Mouse (Mus musculus) limb, embryonic 14.5 days (tissue): ENCODE results near the gene B430218F22Rik. TPM values are rescaled to one million over a fixed set of nuclear protein-coding genes. Genes with fewer than 3 reads are reported as not detected.
"Not testable (repeated sequence)": the region's sequence is repeated elsewhere in the genome, so short reads cannot be mapped to it uniquely, and the experiment has no call there.

Source experiments
- ATAC-seq: fragments of 200-750 bp; cut with Nextera tagmentation; 2 replicates; pipeline ENCODE4 v1.8.0; 2017; ENCODE audit warnings: low read depth, moderate number of reproducible peaks, moderate TSS enrichment; ENCODE audit not compliant: low FRiP score
- DNase-seq: peaks from one replicate; pipeline ENCODE4 v3.0.0-alpha.2; 2015; ENCODE audit warnings: low spot score
- H3K27ac ChIP-seq: fragments of 300-500 bp; sonication (generic); replicated peaks from 2 replicates; pipeline ENCODE4 v1.5.1; 2014; ENCODE audit warnings: low read depth, mild to moderate bottlenecking, low read length, moderate library complexity, mixed read lengths
- H3K27me3 ChIP-seq: fragments of 300-500 bp; sonication (generic); 2 replicates; pipeline ENCODE4 v1.6.1; 2014; ENCODE audit warnings: low read length, mixed read lengths; ENCODE audit not compliant: control insufficient read depth, insufficient read depth
- H3K36me3 ChIP-seq: fragments of 300-500 bp; sonication (generic); 2 replicates; pipeline ENCODE4 v1.6.1; 2014; ENCODE audit warnings: mild to moderate bottlenecking, low read length, moderate library complexity, mixed read lengths; ENCODE audit not compliant: control insufficient read depth, insufficient read depth
- H3K4me1 ChIP-seq: fragments of 300-500 bp; sonication (generic); 2 replicates; pipeline ENCODE4 v1.6.1; 2014; ENCODE audit warnings: antibody characterized with exemption, low read length, mixed read lengths; ENCODE audit not compliant: control insufficient read depth, insufficient read depth
- H3K4me2 ChIP-seq: fragments of 300-500 bp; sonication (generic); replicated peaks from 2 replicates; pipeline ENCODE4 v1.6.1; 2014; ENCODE audit warnings: low read depth, mild to moderate bottlenecking, low read length, moderate library complexity; ENCODE audit not compliant: severe bottlenecking
- H3K4me3 ChIP-seq: fragments of 300-500 bp; sonication (generic); replicated peaks from 2 replicates; pipeline ENCODE4 v1.5.1; 2014; ENCODE audit warnings: low read length
- H3K9ac ChIP-seq: fragments of 300-500 bp; sonication (generic); 2 replicates; pipeline ENCODE4 v1.6.1; 2014; ENCODE audit warnings: mild to moderate bottlenecking, low read depth, low read length, moderate library complexity; ENCODE audit not compliant: severe bottlenecking
- H3K9me3 ChIP-seq: fragments of 300-500 bp; sonication (generic); 2 replicates; pipeline ENCODE4 v1.6.1; 2016; ENCODE audit warnings: low read length; ENCODE audit not compliant: control insufficient read depth
- POLR2A ChIP-seq: fragments of 200-500 bp; IDR thresholded peaks from 2 replicates; pipeline ENCODE4 v1.8.0; 2012; ENCODE audit warnings: inconsistent platforms, mild to moderate bottlenecking, moderate library complexity, borderline replicate concordance; ENCODE audit not compliant: insufficient read depth, insufficient read length; ENCODE audit errors: extremely low read depth
- WGBS: fragments of 180-500 bp; shearing (Covaris S2); extraction: QIAGEN DNeasy Blood & Tissue Kit; methylation state at CpG from one replicate; pipeline ENCODE4 v1.1.7; 2014; 5-methylcytosine and 5-hydroxymethylcytosine counted together
- polyA plus RNA-seq, 2 experiments: library from polyadenylated mRNA; depleted of rRNA in 1 of 2; stranded (reverse) in 1 of 2; unstranded in 1 of 2; fragments of >200 nt; fragmentation: Nextera tagmentation in 1 of 2; extraction: Ambion mirVana in 1 of 2; gene quantifications; 2 replicates each; pipeline versions ENCODE4 v1.2.1 to v1.2.3; 2012 to 2014

B430218F22Rik gene
- polyA plus RNA-seq, 2 experiments: 0.38 to 0.56 TPM

DNA sequence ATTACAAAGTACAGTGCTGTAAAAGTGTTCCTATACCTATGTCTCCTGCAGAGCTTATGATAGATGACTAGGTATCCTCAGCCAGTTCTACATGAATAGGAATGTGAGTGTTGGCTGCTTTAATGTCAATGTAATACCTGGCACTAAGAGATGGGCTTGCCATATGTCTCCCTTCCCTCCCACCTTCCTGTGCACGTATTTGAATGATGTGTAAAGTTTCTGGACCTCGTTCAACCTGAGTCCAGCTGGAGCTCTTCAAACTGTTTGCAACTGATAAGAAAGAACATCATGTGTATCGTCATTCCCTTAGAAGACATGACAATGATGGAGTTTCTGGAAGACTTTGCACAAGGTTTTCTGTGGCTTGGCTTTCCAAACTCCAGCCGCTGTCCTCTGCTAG is 13.6 kb upstream of the B430218F22Rik start:
- Histone ChIP-seq H3K27me3 (no peaks in the 10 kb centered on the region), H3K9me3 (no peaks in the 10 kb centered on the region), H3K27ac (no peak overlapping the region), H3K36me3 (0 out of 2 replicates have a peak, but pooled peaks cover 8% of the 10 kb centered on the region), H3K4me3 (no peak overlapping the region), H3K4me2 (no peak overlapping the region), H3K9ac (no peak overlapping the region), H3K4me1 (no peaks in the 10 kb centered on the region)
- WGBS: 88% methylated on average over 4 of the region's 4 CpGs
- ATAC-seq (no peak), DNase-seq (no peak)
- no peak for TF ChIP-seq POLR2A

DNA sequence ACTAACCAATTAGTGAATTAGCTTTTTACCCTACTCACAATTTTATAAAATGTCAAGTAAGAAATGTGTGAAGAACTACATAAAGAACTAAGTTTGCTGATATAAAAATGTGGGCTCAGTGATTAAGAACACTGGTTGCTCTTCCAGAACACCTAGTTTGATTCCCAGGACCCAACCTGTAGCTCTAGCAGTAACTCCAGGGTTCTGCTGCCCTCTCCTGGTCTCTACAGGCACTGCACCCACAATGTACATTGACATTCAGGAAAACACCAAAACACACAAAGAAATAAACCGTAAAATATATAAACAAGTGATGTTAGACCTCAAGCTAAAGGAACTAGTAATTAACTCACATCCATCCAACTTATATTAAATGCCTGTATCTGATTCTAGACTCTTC is 7.3 kb upstream of the B430218F22Rik start:
- 76% methylated on average over 1 of the region's 1 CpGs for WGBS
- TF ChIP-seq POLR2A: no peak
- no peaks in the 10 kb centered on the region for H3K4me1 ChIP-seq
- H3K9ac ChIP-seq: no peak overlapping the region
- H3K27me3 ChIP-seq: no peaks in the 10 kb centered on the region
- ATAC-seq (no peak), DNase-seq (peak; percentile 40)
- no peaks in the 10 kb centered on the region for H3K9me3 ChIP-seq
- H3K4me2 ChIP-seq: no peak overlapping the region
- H3K27ac ChIP-seq: no peak overlapping the region
- peaks cover 51% of the 10 kb centered on the region for H3K36me3 ChIP-seq
- no peak overlapping the region for H3K4me3 ChIP-seq

DNA sequence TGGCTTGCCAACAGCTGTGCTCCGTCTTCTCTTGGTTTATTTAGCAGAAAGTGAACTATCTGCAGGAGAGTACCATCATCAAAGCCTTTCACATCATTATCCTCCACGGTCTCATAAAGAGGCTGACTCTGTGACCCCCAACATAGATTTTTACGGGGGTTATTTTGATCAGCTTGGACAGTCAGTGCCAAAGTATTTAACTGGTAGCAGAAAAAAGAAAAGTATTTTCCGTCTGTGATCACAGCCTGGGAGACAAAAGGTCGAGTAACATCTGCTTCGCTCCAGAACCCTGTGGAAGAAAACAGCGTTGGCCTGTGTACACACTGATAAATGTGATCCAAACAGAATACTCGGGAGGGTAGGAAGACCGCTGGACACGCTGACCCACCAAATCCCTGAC is 6.0 kb upstream of the B430218F22Rik start:
- Histone ChIP-seq H3K4me2 (no peak overlapping the region), H3K9me3 (no peaks in the 10 kb centered on the region), H3K27ac (no peak overlapping the region), H3K9ac (no peak overlapping the region), H3K4me3 (no peak overlapping the region), H3K27me3 (no peaks in the 10 kb centered on the region), H3K4me1 (no peaks in the 10 kb centered on the region), H3K36me3 (peaks cover 55% of the 10 kb centered on the region)
- no peak for TF ChIP-seq POLR2A
- ATAC-seq (peak; percentile 41; the same call in 1 of the 2 replicates), DNase-seq (no peak)
- WGBS: 56% methylated on average over 10 of the region's 10 CpGs

DNA sequence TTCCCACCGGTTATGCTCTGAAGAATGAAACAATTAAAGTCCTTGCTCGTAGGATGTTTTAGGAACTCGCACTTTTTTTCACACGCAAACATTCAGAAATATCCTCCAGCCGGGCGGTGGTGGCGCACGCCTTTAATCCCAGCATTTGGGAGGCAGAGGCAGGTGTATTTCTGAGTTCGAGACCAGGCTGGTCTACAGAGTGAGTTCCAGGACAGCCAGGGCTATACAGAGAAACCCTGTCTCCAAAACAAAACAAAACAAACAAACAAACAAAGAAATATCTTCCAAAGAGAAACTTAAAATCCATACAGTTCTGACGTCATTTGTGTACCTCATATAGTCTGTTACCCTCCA is 995 bp downstream of the B430218F22Rik start:
- H3K4me2 ChIP-seq: peak overlapping the region; percentile 39
- H3K9ac ChIP-seq, H3K9me3 ChIP-seq, DNase-seq, H3K4me1 ChIP-seq, H3K27me3 ChIP-seq: not testable (repeated sequence)
- peak; percentile 48 for ATAC-seq
- H3K36me3 ChIP-seq: peaks cover 24% of the 10 kb centered on the region
- H3K27ac ChIP-seq: 0 out of 2 replicates have a peak overlapping the region, but pooled peaks have one; percentile 19
- WGBS: 8% methylated on average over 10 of the region's 10 CpGs
- H3K4me3 ChIP-seq: peak overlapping the region; percentile 87

- DNase-seq (peak; percentile 71), ATAC-seq (peak; percentile 60)
- no peak for TF ChIP-seq POLR2A
- H3K9ac ChIP-seq: no peak overlapping the region
- H3K4me3 ChIP-seq: no peak overlapping the region
- H3K27me3 ChIP-seq: no peaks in the 10 kb centered on the region
- H3K4me2 ChIP-seq: no peak overlapping the region
- H3K4me1 ChIP-seq: no peaks in the 10 kb centered on the region
- H3K27ac ChIP-seq: no peak overlapping the region
- H3K9me3 ChIP-seq: no peaks in the 10 kb centered on the region
- no peaks in the 10 kb centered on the region for H3K36me3 ChIP-seq
- 50% methylated on average over 3 of the region's 3 CpGs for WGBS
Observed at GRCm38 (mm10) chr13:118395803-118396202, 9.4 kb downstream of the B430218F22Rik start.

DNA sequence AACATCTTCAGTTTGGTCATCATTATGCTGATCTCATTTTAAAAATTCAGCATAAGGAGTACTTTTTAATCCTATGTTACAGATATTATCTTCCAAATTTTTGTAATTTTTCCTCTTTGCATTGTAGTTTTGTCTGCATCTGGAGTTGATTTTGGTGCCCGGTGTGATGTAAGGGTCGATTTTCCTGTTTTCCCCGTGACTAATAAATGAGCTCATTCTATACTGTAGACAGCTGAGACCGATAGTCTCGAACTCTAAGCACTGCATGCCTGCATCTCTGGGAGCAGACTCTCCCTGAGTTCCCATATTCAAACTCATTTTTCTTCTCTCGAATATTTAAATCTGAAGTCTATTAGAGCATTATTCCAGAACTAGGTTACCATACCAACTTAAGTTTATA is 13.9 kb downstream of the B430218F22Rik start:
- ATAC-seq: no peak
- Histone ChIP-seq H3K4me2 (no peak overlapping the region), H3K27me3 (no peaks in the 10 kb centered on the region), H3K36me3 (no peaks in the 10 kb centered on the region), H3K4me3 (no peak overlapping the region), H3K27ac (no peak overlapping the region), H3K4me1 (no peaks in the 10 kb centered on the region), H3K9me3 (no peaks in the 10 kb centered on the region), H3K9ac (no peak overlapping the region)
- no peak for TF ChIP-seq POLR2A
- WGBS: 21% methylated on average over 6 of the region's 6 CpGs
- DNase-seq: no peak
